Mouse (Mus musculus): ENCODE data around the gene Hils1. TPM values are rescaled to one million over a fixed set of nuclear protein-coding genes. Genes with fewer than 3 reads are reported as not detected.

Gene Hils1
- total and polyA plus RNA-seq, 2 experiments from 2014 or later, result not detected

- DNase-seq (no peak), ATAC-seq (no peak)
- Histone ChIP-seq H3K9ac (no peak overlapping the region), H3K9me3 (ENCODE audit: low read length) (no peaks in the 10 kb centered on the region), H3K4me3 (ENCODE audit: low read depth, low read length) (no peak overlapping the region), H3K27me3 (ENCODE audit: insufficient read depth, low read length) (no peaks in the 10 kb centered on the region), H3K4me2 (ENCODE audit: low read depth) (no peak overlapping the region), H3K4me1 (ENCODE audit: insufficient read depth) (peaks cover 25% of the 10 kb centered on the region), H3K36me3 (ENCODE audit: insufficient read depth) (peaks cover 46% of the 10 kb centered on the region), H3K27ac (ENCODE audit: low read depth, low read length) (no peak overlapping the region)
- no peak for TF ChIP-seq CTCF (IDR thresholded peaks at IDR 0.05; ENCODE audit: low read depth)
- WGBS, result 91% methylated on average over 6 of the region's 6 CpGs
Measured at GRCm38 (mm10) chr11:94996984-94997383, 29.6 kb downstream of the Hils1 start.

- Histone ChIP-seq H3K36me3 (ENCODE audit: insufficient read depth) (peaks cover 52% of the 10 kb centered on the region), H3K4me1 (ENCODE audit: insufficient read depth) (peaks cover 25% of the 10 kb centered on the region), H3K9me3 (ENCODE audit: low read length) (no peaks in the 10 kb centered on the region), H3K4me2 (ENCODE audit: low read depth) (no peak overlapping the region), H3K27ac (ENCODE audit: low read depth, low read length) (no peak overlapping the region), H3K27me3 (ENCODE audit: insufficient read depth, low read length) (no peaks in the 10 kb centered on the region), H3K9ac (no peak overlapping the region), H3K4me3 (ENCODE audit: low read depth, low read length) (no peak overlapping the region)
- ATAC-seq, result no peak
- WGBS, result 61% methylated on average over 5 of the region's 5 CpGs
- TF ChIP-seq CTCF (IDR thresholded peaks at IDR 0.05; ENCODE audit: low read depth), result no peak
- DNase-seq, result no peak
Measured at GRCm38 (mm10) chr11:94997596-94997995, 30.2 kb downstream of the Hils1 start.

DNA sequence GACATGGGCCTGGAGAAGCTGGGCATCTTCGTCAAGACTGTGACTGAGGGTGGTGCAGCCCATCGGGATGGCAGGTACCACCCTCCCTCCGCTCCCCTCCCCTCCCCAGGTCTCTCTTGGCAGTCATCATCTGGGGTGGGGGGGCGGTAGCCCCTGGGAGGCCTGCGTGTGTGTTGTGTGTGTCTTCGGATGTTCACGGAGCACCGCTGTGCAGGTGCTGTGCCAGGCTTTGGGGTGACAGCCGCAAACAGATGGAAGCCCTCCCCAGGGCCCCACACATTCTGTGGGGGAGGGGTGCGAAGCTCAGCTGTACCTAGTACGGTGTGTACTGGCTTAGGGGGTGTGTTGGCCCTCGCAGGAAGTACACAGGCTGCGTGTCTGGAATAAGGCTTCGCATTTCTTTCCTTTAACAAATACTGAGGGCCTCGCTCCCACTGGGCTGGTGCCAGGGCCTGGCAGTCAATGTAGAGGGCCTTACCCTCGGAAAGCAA, 30.7 kb downstream of the Hils1 start:
- ATAC-seq (peak; percentile 23; the same call in 1 of the 2 replicates), DNase-seq (no peak)
- no peak overlapping the region for H3K9ac ChIP-seq
- H3K9me3 ChIP-seq (ENCODE audit: low read length), result no peaks in the 10 kb centered on the region
- no peak for TF ChIP-seq CTCF (IDR thresholded peaks at IDR 0.05; ENCODE audit: low read depth)
- peaks cover 25% of the 10 kb centered on the region for H3K4me1 ChIP-seq (ENCODE audit: insufficient read depth)
- no peaks in the 10 kb centered on the region for H3K27me3 ChIP-seq (ENCODE audit: insufficient read depth, low read length)
- H3K36me3 ChIP-seq (ENCODE audit: insufficient read depth), result peaks cover 57% of the 10 kb centered on the region
- H3K27ac ChIP-seq (ENCODE audit: low read depth, low read length), result 0 out of 2 replicates have a peak overlapping the region, but pooled peaks have one; percentile 15
- H3K4me3 ChIP-seq (ENCODE audit: low read depth, low read length), result no peak overlapping the region
- H3K4me2 ChIP-seq (ENCODE audit: low read depth), result no peak overlapping the region
- WGBS, result 55% methylated on average over 16 of the region's 16 CpGs

DNA sequence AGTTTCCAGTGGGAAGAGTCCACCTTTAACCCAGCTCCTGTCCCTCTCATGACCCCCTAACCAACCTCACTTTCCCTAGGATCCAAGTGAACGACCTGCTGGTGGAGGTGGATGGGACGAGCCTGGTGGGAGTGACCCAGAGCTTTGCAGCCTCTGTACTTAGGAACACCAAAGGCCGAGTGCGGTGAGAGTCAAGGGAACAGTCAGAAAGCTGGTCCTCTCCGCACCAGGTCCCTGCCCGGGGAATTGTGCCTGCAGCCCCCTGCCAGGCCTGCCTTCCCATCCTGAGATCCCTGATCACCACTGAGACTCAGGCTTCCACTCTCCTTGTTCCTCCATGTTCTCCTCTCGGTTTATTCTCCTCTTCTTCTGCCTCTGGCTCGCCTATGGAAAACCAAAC, 32.7 kb downstream of the Hils1 start:
- H3K4me3 ChIP-seq (ENCODE audit: low read depth, low read length), result no peak overlapping the region
- ATAC-seq (no peak), DNase-seq (no peak)
- no peaks in the 10 kb centered on the region for H3K9me3 ChIP-seq (ENCODE audit: low read length)
- H3K27me3 ChIP-seq (ENCODE audit: insufficient read depth, low read length), result no peaks in the 10 kb centered on the region
- H3K27ac ChIP-seq (ENCODE audit: low read depth, low read length), result 0 out of 2 replicates have a peak overlapping the region, but pooled peaks have one; percentile 66
- H3K9ac ChIP-seq, result no peak overlapping the region
- 78% methylated on average over 8 of the region's 8 CpGs for WGBS
- peaks cover 77% of the 10 kb centered on the region for H3K36me3 ChIP-seq (ENCODE audit: insufficient read depth)
- TF ChIP-seq CTCF (IDR thresholded peaks at IDR 0.05; ENCODE audit: low read depth), result no peak
- peaks cover 5% of the 10 kb centered on the region for H3K4me1 ChIP-seq (ENCODE audit: insufficient read depth)
- H3K4me2 ChIP-seq (ENCODE audit: low read depth), result no peak overlapping the region

GRCm38 (mm10) chr11:95000548-95000947, 33.2 kb downstream of the Hils1 start:
- Histone ChIP-seq H3K4me3 (ENCODE audit: low read depth, low read length) (no peak overlapping the region), H3K4me1 (ENCODE audit: insufficient read depth) (peaks cover 1% of the 10 kb centered on the region), H3K36me3 (ENCODE audit: insufficient read depth) (peaks cover 81% of the 10 kb centered on the region), H3K27ac (ENCODE audit: low read depth, low read length) (peak overlapping the region; percentile 66), H3K9me3 (ENCODE audit: low read length) (no peaks in the 10 kb centered on the region), H3K9ac (peak overlapping the region; percentile 3; the same call in 1 of the 2 replicates), H3K27me3 (ENCODE audit: insufficient read depth, low read length) (no peaks in the 10 kb centered on the region), H3K4me2 (ENCODE audit: low read depth) (no peak overlapping the region)
- no peak for TF ChIP-seq CTCF (IDR thresholded peaks at IDR 0.05; ENCODE audit: low read depth)
- ATAC-seq (no peak), DNase-seq (no peak)
- 48% methylated on average over 4 of the region's 4 CpGs for WGBS

DNA sequence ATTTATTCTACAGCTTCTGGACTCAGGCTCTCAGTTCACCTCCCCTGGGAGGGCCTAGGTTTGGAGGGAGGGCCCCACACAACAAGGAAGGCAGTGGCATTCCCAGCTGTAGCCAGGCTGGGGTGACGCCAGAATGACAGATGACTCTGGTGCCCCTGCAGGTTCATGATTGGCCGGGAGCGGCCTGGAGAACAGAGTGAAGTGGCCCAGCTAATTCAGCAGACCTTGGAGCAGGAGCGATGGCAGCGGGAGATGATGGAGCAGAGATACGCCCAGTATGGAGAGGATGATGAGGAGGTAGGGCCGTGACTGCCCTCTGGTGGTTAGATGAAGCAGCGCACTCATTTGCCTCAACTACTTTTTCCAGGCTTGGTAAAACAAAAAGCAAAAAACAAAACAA, 33.7 kb downstream of the Hils1 start:
- TF ChIP-seq CTCF (IDR thresholded peaks at IDR 0.05; ENCODE audit: low read depth), result peak; percentile 94
- Histone ChIP-seq H3K9ac (peak overlapping the region; percentile 3; the same call in 1 of the 2 replicates), H3K27me3 (ENCODE audit: insufficient read depth, low read length) (no peaks in the 10 kb centered on the region), H3K9me3 (ENCODE audit: low read length) (no peaks in the 10 kb centered on the region), H3K4me2 (ENCODE audit: low read depth) (no peak overlapping the region), H3K36me3 (ENCODE audit: insufficient read depth) (peaks cover 85% of the 10 kb centered on the region), H3K4me3 (ENCODE audit: low read depth, low read length) (no peak overlapping the region), H3K27ac (ENCODE audit: low read depth, low read length) (peak overlapping the region; percentile 66), H3K4me1 (ENCODE audit: insufficient read depth) (0 out of 2 replicates have a peak, but pooled peaks cover 1% of the 10 kb centered on the region)
- DNase-seq (peak; percentile 84), ATAC-seq (peak; percentile 67; the same call in 1 of the 2 replicates)
- under 1% methylated on average over 8 of the region's 8 CpGs for WGBS

DNA sequence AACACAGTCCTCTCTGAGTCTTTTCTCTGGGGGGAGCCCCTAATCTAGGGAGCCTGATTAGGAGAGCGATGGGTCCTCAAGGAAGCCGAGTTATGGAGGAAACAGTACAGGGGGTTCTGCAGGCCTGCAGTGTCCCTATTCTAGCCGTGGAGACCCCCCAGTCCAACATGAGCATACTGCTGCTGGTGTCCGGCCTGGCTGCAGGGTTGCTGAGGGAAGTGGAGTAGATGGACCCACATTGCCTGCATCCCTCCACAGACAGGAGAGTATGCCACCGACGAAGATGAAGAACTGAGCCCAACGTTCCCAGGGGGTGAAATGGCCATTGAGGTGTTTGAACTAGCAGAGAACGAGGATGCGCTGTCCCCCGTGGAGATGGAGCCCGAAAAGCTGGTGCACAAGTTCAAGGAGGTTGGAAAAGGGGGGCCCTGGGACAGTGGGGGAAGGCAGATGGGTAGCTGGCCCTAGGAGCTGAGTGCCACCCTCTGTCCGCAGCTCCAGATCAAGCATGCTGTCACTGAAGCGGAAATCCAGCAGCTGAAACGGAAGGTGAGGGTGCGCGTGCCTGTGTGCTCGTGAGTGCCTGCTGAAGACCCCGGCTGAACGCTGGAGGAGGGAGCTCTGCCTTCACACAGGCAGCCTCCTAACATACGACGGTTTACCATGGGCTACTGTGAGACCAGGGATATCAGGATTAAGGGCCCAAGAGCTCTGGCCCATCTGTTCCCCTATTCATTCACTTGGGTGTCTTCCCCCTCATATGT, 34.4 kb downstream of the Hils1 start:
- no peak for TF ChIP-seq CTCF (IDR thresholded peaks at IDR 0.05; ENCODE audit: low read depth)
- H3K27me3 ChIP-seq (ENCODE audit: insufficient read depth, low read length), result no peaks in the 10 kb centered on the region
- H3K27ac ChIP-seq (ENCODE audit: low read depth, low read length), result no peak overlapping the region
- no peaks in the 10 kb centered on the region for H3K9me3 ChIP-seq (ENCODE audit: low read length)
- H3K36me3 ChIP-seq (ENCODE audit: insufficient read depth), result peaks cover 81% of the 10 kb centered on the region
- H3K4me2 ChIP-seq (ENCODE audit: low read depth), result no peak overlapping the region
- H3K4me1 ChIP-seq (ENCODE audit: insufficient read depth), result peaks cover 8% of the 10 kb centered on the region; the same call in 1 of the 2 replicates
- H3K9ac ChIP-seq, result no peak overlapping the region
- ATAC-seq (no peak), DNase-seq (no peak)
- 87% methylated on average over 21 of the region's 21 CpGs for WGBS
- no peak overlapping the region for H3K4me3 ChIP-seq (ENCODE audit: low read depth, low read length)
